Mouse (Mus musculus): ENCODE data around the gene Olfr538. TPM values are rescaled to one million over a fixed set of nuclear protein-coding genes. Genes with fewer than 3 reads are reported as not detected.
"Not testable (repeated sequence)": the region's sequence is repeated elsewhere in the genome, so short reads cannot be mapped to it uniquely, and the experiment has no call there.

The Olfr538 gene
- polyA plus RNA-seq (2012; rRNA removed) = not detected in 2 replicates

DNA sequence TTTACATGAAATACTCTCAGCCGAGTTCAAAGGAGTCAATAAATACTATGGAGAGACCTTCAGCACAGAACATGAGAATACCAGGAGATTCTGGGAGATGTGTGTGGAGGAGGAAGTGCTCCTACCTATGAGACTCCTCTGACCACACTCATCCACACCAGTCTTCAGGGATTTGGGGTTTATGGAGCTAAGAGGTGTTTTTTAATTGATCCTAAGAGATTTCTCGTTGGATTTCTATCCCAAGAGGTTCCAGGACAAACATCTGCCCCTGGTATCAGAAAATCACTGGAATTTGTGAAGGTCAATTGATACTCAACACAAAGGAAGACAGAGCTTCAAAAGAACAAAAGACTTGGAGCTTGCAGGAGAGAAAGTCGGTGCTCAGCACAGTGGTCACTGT lies at the start of gene Olfr538:
TSS of gene Olfr538 (plus strand) at position 301 of the 400 bp plus-strand sequence.
- DNase-seq (ENCODE audit: low spot score) = no peak

DNA sequence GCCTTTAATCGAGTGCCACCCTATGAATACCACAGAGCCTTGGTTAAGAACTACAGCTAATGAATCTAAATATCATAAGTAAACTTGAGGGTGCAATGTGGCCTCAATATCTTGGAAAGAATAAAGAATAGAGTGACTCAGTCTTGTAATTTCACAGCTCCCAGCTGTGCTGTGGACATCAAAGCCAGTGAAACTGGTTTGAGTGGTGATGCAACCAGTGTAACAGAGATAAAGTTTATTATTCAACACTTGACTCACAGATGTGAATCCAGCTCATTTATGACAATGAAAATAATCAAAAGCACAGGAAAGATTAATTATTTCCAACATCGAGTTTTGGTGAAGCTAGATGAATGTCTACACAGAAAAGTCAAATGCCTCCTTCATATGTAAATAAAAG lies 27.9 kb upstream of the Olfr538 start:
- DNase-seq (ENCODE audit: low spot score) = no peak

DNA sequence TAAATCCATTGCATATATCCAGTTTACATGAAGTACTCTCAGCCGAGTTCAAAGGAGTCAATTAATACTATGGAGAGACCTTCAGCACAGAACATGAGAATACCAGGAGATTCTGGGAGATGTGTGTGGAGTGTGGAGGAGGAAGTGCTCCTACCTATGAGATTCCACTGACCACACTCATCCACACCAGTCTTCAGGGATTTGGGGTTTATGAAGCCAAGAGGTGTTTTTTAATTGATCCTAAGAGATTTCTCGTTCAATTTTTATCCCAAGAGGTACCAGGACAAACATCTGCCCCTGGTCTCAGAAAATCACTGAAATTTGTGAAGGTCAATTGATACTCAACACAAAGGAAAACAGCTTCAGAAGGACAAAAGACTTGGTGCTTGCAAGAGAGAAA lies 33.3 kb downstream of the Olfr538 start, which contains the start of gene Olfr46:
TSS of gene Olfr46 (plus strand) at position 301 of the 400 bp plus-strand sequence.
- DNase-seq (ENCODE audit: low spot score) = not testable (repeated sequence)

Other genes starting within 250 kb of the Olfr538 start
- not detected in 2 replicates for gene Olfr525, start 247.0 kb upstream of the Olfr538 start, polyA plus RNA-seq (2012; rRNA removed)
- gene Olfr527, start 233.9 kb upstream of the Olfr538 start, polyA plus RNA-seq (2012; rRNA removed) = not detected in 2 replicates
- 0.04 and 0.22 TPM in 2 replicates for gene Olfr60, start 206.2 kb upstream of the Olfr538 start, polyA plus RNA-seq (2012; rRNA removed)
- gene Olfr530, start 191.6 kb upstream of the Olfr538 start, polyA plus RNA-seq (2012; rRNA removed) = not detected in 2 replicates
- not detected in 2 replicates for gene Olfr531, start 165.0 kb upstream of the Olfr538 start, polyA plus RNA-seq (2012; rRNA removed)
- gene Olfr532, start 146.2 kb upstream of the Olfr538 start, polyA plus RNA-seq (2012; rRNA removed) = not detected in 2 replicates
- gene Olfr533, start 104.5 kb upstream of the Olfr538 start, polyA plus RNA-seq (2012; rRNA removed) = not detected in 2 replicates
- gene Olfr535, start 83.7 kb upstream of the Olfr538 start, polyA plus RNA-seq (2012; rRNA removed) = not detected in 2 replicates
- not detected in 2 replicates for gene Olfr536, start 60.5 kb upstream of the Olfr538 start, polyA plus RNA-seq (2012; rRNA removed)
- not detected in 2 replicates for gene Olfr46, start 33.4 kb downstream of the Olfr538 start, polyA plus RNA-seq (2012; rRNA removed)
- gene Olfr61, start 61.1 kb downstream of the Olfr538 start, polyA plus RNA-seq (2012; rRNA removed) = not detected in 2 replicates
- not detected in 2 replicates for gene Olfr53, start 78.6 kb downstream of the Olfr538 start, polyA plus RNA-seq (2012; rRNA removed)
- gene Olfr539, start 92.0 kb downstream of the Olfr538 start, polyA plus RNA-seq (2012; rRNA removed) = under 0.01 TPM in 1 of 2 replicates, not detected in the other
- not detected in 2 replicates for gene Olfr45, start 114.1 kb downstream of the Olfr538 start, polyA plus RNA-seq (2012; rRNA removed)
- gene Olfr541, start 129.4 kb downstream of the Olfr538 start, polyA plus RNA-seq (2012; rRNA removed) = not detected in 2 replicates
- gene Cyp2e1, start 195.9 kb downstream of the Olfr538 start, polyA plus RNA-seq (2012; rRNA removed) = 45.5 and 70.4 TPM in 2 replicates
- 0.10 and 0.18 TPM in 2 replicates for gene Syce1, start 220.0 kb downstream of the Olfr538 start, polyA plus RNA-seq (2012; rRNA removed)

Measured in urinary bladder, adult 2 months (tissue).